Mouse (Mus musculus) embryonic facial prominence, embryonic 14.5 days (tissue): ENCODE results near the gene Fas. TPM values are rescaled to one million over a fixed set of nuclear protein-coding genes. Genes with fewer than 3 reads are reported as not detected.

ENCODE experiments used
- ATAC-seq: fragments of 200-750 bp; cut with Nextera tagmentation; 2 replicates; pipeline ENCODE4 v1.8.0; 2017; ENCODE audit warnings: low read depth, moderate number of reproducible peaks, moderate TSS enrichment
- DNase-seq: peaks from one replicate; pipeline ENCODE4 v3.0.0-alpha.2; 2015; ENCODE audit warnings: low spot score
- H3K27ac ChIP-seq: fragments of 300-500 bp; sonication (generic); replicated peaks from 2 replicates; pipeline ENCODE4 v1.5.1; 2014; ENCODE audit warnings: low read depth, mild to moderate bottlenecking, low read length, moderate library complexity
- H3K27me3 ChIP-seq: fragments of 300-500 bp; sonication (generic); replicated peaks from 2 replicates; pipeline ENCODE4 v1.6.1; 2014; ENCODE audit warnings: low read length; ENCODE audit not compliant: control insufficient read depth, insufficient read depth
- H3K36me3 ChIP-seq: fragments of 300-500 bp; sonication (generic); 2 replicates; pipeline ENCODE4 v1.6.1; 2014; ENCODE audit warnings: low read length, mixed read lengths; ENCODE audit not compliant: control insufficient read depth, insufficient read depth
- H3K4me1 ChIP-seq: fragments of 300-500 bp; sonication (generic); 2 replicates; pipeline ENCODE4 v1.6.1; 2014; ENCODE audit warnings: antibody characterized with exemption, low read length; ENCODE audit not compliant: control insufficient read depth, insufficient read depth
- H3K4me2 ChIP-seq: fragments of 300-500 bp; sonication (generic); 2 replicates; pipeline ENCODE4 v1.6.1; 2014; ENCODE audit warnings: low read depth, mild to moderate bottlenecking, low read length, moderate library complexity, mixed read lengths
- H3K4me3 ChIP-seq: fragments of 300-500 bp; sonication (generic); 2 replicates; pipeline ENCODE4 v1.5.1; 2014; ENCODE audit warnings: low read depth, mild to moderate bottlenecking, low read length
- H3K9ac ChIP-seq: fragments of 300-500 bp; sonication (generic); 2 replicates; pipeline ENCODE4 v1.6.1; 2014; ENCODE audit warnings: low read depth, mild to moderate bottlenecking, low read length, moderate library complexity, mixed read lengths
- H3K9me3 ChIP-seq: fragments of 300-500 bp; sonication (generic); 2 replicates; pipeline ENCODE4 v1.6.1; 2016; ENCODE audit warnings: low read length; ENCODE audit not compliant: control insufficient read depth
- WGBS: fragments of 180-500 bp; shearing (Covaris S2); extraction: QIAGEN DNeasy Blood & Tissue Kit; methylation state at CpG from one replicate; pipeline ENCODE4 v1.1.7; 2014; 5-methylcytosine and 5-hydroxymethylcytosine counted together
- polyA plus RNA-seq: library from polyadenylated mRNA; unstranded; fragments of >200 nt; fragmentation: Nextera tagmentation; extraction: Ambion mirVana; gene quantifications from 2 replicates; pipeline ENCODE4 v1.2.1, GENCODE M21; 2014

Fas gene
- polyA plus RNA-seq, 1 experiment from 2014 or later, result 5.6 TPM

DNA sequence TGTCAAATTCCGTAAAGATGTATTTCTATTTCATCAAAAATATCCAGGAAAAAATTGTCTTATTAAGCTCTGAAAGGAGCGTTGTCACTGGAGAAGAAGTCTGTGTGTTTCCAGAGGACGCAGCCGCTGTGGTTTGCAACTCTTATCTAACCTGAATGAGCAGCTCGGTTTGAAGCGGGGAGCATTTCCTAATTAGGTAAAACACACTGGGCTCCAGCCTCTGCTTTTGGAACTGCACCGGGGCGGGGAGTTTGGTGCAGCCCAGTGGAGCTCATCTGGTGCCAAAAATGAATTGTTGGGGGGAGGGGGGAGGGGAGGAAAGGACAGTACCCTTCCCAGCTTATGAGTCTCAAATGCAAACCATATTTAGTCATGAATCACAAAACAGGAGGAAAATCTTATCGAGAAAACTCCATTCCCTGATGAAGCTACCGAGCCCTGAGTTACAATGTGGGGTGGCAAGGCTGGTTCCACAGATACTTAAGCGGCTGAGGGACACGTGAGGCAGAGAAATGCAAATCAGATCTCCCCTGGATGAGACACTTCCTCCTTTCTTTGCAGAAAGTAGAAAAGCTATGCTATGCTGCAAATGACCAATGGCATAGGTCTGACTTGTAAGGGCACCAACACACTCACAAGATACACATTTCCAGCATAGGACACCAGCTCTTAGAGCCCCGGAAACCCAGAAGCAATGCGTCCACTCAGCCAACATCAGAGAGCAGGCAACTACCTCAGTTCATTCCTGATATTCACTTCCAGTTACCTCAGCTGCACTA lies 36.2 kb upstream of the Fas start:
- Histone ChIP-seq H3K9ac (peak overlapping the region; percentile 42), H3K4me1 (peaks cover 9% of the 10 kb centered on the region; the same call in 1 of the 2 replicates), H3K27me3 (no peaks in the 10 kb centered on the region), H3K4me3 (peak overlapping the region; percentile 28), H3K9me3 (no peaks in the 10 kb centered on the region), H3K4me2 (peak overlapping the region; percentile 45), H3K27ac (peak overlapping the region; percentile 76), H3K36me3 (no peaks in the 10 kb centered on the region)
- DNase-seq (peak; percentile 71), ATAC-seq (0 out of 2 replicates have a peak, but pooled peaks have one; percentile 30)
- WGBS, result 31% methylated on average over 14 of the region's 14 CpGs

DNA sequence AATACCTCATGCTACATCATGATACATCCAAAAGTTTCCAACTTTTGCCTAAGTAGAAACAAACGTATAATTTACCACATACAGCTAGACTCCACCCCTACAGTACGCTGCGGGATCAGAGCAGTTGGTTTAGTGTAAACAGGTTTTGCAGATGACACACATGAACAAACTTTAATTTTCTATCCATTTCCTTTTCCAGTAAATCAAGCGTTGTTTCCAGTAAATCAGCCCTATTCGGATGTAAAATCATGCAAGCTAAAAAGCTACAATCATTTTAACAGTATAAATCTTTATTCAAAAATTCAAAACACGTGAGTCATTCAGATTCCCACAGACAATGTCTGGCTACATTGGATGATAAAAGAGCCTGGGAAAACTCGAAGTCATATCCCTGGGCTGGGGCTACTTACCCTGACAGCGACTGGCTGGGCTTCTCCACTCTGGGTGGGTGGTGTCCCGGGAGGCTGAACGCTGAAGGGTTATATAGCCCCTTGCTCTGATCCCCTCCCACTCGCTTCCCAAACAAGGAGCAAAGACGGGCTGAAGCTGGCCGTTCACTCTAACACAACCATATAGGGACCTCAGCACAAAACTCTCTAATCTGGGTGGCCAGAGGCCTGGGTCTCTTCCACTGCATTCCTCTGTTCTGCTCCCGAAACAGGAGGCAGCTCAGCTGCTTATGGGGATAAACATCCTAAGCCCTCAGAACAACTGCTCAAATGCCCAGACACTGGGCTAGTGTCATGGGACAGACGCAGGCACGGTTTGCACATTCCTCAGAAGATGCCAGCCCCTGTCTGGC lies 35.4 kb upstream of the Fas start, which contains the start of gene Acta2:
TSS of gene Acta2 (minus strand) at position 711 of the 802 bp plus-strand sequence.
- Histone ChIP-seq H3K27ac (peak within 1 kb of the TSS; percentile 76), H3K36me3 (no peaks in the 10 kb centered on the region), H3K27me3 (no peaks in the 10 kb centered on the region), H3K4me2 (peak within 1 kb of the TSS; percentile 45), H3K4me3 (peak within 1 kb of the TSS; percentile 28), H3K4me1 (peaks cover 9% of the 10 kb centered on the region; the same call in 1 of the 2 replicates), H3K9me3 (no peaks in the 10 kb centered on the region), H3K9ac (peak within 1 kb of the TSS; percentile 42)
- DNase-seq (peak; percentile 84), ATAC-seq (peak; percentile 91)
- WGBS, result 33% methylated on average over 16 of the region's 16 CpGs

DNA sequence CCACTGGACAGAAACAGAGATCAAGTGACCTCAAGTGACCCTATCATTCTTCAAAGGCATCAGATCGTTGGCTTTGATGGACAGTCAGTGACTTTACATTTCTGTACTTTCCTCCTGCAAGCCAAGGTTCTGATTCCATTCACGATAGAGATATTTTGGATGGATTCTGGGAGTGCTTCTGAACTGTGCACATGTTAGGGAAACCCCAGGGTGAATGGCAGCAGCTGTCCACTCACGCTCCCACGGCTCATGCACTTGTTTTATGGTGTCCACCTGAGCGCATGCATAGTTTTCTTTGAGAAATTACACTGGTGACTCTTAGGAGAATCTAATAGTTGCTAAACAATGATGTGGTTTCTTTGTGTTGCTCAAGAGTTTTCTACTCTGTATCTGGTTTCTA lies 34.3 kb upstream of the Fas start:
- Histone ChIP-seq H3K9ac (no peak overlapping the region), H3K4me2 (no peak overlapping the region), H3K27me3 (no peaks in the 10 kb centered on the region), H3K4me3 (no peak overlapping the region), H3K27ac (peak overlapping the region; percentile 21; the same call in 1 of the 2 replicates), H3K36me3 (no peaks in the 10 kb centered on the region), H3K4me1 (peaks cover 9% of the 10 kb centered on the region; the same call in 1 of the 2 replicates), H3K9me3 (no peaks in the 10 kb centered on the region)
- 72% methylated on average over 5 of the region's 5 CpGs for WGBS
- DNase-seq (no peak), ATAC-seq (no peak)

DNA sequence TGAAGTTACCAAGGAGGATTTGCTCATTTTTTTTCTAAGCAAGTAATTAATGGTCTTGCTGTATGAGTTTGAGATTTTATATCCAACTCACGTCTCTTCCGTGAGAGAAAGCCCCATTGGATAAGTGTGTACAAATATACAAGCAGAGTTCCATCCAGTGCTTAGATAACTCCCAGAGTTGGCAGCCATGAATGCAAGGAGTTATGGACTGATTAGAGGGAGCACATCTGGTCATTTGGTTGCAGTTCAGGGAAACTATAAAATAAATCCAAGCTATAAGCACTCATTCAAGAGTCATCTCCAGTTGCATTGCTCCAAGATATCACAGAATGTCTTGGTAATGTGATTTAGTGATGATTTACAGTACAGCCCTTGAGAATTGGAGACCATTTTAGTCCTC lies 33.5 kb upstream of the Fas start:
- H3K4me1 ChIP-seq, result peaks cover 9% of the 10 kb centered on the region; the same call in 1 of the 2 replicates
- no peak for DNase-seq
- H3K4me3 ChIP-seq, result no peak overlapping the region
- no peaks in the 10 kb centered on the region for H3K9me3 ChIP-seq
- H3K9ac ChIP-seq, result no peak overlapping the region
- H3K4me2 ChIP-seq, result no peak overlapping the region
- 83% methylated on average over 2 of the region's 2 CpGs for WGBS
- ATAC-seq, result no peak
- no peaks in the 10 kb centered on the region for H3K27me3 ChIP-seq
- no peaks in the 10 kb centered on the region for H3K36me3 ChIP-seq
- H3K27ac ChIP-seq, result no peak overlapping the region

DNA sequence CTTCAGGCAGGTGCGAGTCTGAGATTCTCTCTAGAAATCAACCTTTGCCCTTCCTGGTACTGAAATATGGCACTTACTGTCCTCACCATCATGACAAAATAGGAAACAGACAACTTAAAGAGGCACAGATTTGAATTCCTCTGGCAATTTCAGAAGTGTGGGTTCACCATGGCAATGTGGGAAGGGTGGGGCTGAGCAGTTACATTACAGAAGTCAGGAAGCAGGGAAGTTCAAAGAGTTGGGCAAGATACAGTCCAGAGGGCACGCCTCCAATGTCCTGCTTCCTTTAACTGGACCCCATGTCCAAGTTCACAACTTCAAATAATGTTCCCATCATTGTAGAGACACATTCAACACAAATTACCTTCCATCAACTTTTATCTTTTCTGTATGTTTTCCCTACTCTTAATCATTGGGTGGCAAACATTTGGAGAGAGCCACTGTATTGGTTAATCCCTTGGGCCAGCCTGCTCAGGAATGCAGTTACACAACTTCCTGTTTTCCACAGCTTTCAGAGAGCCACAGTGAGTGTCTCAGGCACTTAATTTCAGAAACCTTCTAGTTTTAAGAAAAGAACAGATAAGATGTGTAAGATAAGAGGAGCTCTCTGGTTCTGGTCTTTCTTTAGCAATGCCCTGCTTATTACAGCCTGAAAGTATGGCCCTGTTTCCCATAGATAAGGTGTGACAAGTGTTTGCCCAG lies 28.0 kb upstream of the Fas start:
- Histone ChIP-seq H3K27me3 (no peaks in the 10 kb centered on the region), H3K4me3 (no peak overlapping the region), H3K36me3 (no peaks in the 10 kb centered on the region), H3K4me1 (no peaks in the 10 kb centered on the region), H3K9ac (no peak overlapping the region), H3K27ac (no peak overlapping the region), H3K4me2 (no peak overlapping the region), H3K9me3 (no peaks in the 10 kb centered on the region)
- no peak for DNase-seq
- no peak for ATAC-seq
- WGBS, result 84% methylated on average over 2 of the region's 2 CpGs

GRCm38 (mm10) chr19:34265604-34266193 lies 24.8 kb upstream of the Fas start:
- H3K36me3 ChIP-seq, result no peaks in the 10 kb centered on the region
- H3K4me3 ChIP-seq, result no peak overlapping the region
- DNase-seq, result no peak
- H3K27me3 ChIP-seq, result no peaks in the 10 kb centered on the region
- 63% methylated on average over 5 of the region's 5 CpGs for WGBS
- no peak for ATAC-seq
- no peak overlapping the region for H3K27ac ChIP-seq
- H3K9ac ChIP-seq, result no peak overlapping the region
- H3K9me3 ChIP-seq, result no peaks in the 10 kb centered on the region
- no peaks in the 10 kb centered on the region for H3K4me1 ChIP-seq
- no peak overlapping the region for H3K4me2 ChIP-seq

DNA sequence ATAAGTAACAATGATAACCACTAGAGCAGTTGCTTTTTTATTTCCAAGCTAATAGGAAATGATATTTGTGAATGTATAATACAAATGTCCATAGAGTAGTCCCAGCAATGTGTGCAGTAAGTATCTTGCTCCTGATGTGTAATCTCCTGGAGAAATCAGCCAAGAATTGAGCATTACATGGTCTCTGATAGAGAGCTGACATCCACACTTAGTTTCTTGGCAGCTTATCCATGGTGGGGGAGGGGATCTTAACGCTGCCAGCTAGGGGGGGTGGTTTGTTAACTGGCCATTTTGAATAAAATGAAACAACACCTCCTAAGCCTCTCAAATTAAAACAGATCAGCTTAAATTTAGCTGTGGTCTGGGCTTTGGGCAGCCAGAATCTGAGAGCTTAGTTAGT lies 21.5 kb upstream of the Fas start:
- Histone ChIP-seq H3K4me1 (no peaks in the 10 kb centered on the region), H3K4me3 (no peak overlapping the region), H3K9ac (no peak overlapping the region), H3K27me3 (no peaks in the 10 kb centered on the region), H3K9me3 (no peaks in the 10 kb centered on the region), H3K36me3 (no peaks in the 10 kb centered on the region), H3K4me2 (no peak overlapping the region), H3K27ac (no peak overlapping the region)
- DNase-seq, result no peak
- ATAC-seq, result no peak
- 53% methylated on average over 1 of the region's 1 CpGs for WGBS

DNA sequence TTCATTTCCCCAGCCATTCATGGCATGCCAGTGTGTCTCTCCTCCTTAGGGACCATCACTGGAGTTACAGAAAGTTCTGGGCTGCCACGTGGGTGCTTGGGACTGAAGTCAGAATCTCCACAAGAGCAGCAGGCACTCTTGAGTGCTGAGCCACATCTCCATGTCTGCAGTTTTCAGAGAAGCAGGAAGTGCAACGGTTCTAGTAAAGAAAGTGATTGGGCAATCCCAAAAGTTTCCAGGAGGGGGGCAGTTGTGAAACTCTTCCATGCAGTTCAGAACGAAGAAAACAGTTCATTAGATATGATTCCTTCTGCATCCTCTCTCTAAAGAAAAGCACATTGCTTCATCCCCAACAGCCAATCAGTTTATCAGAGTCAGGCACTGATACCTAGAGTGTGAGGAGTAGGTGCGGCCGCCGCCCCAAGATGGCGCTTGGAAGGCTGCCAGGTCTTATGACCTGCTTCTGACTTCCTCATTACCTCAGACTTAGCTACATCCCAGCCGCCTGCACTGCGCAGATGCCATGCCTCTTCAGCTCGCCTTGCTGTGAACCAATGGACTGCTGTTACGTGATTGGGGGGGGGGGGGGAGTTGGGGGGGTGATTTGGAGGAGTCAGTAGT lies 20.2 kb upstream of the Fas start:
- H3K4me1 ChIP-seq, result no peaks in the 10 kb centered on the region
- H3K4me2 ChIP-seq, result no peak overlapping the region
- H3K27ac ChIP-seq, result no peak overlapping the region
- no peak overlapping the region for H3K9ac ChIP-seq
- H3K9me3 ChIP-seq, result no peaks in the 10 kb centered on the region
- no peaks in the 10 kb centered on the region for H3K27me3 ChIP-seq
- WGBS, result 85% methylated on average over 11 of the region's 11 CpGs
- DNase-seq (no peak), ATAC-seq (no peak)
- no peak overlapping the region for H3K4me3 ChIP-seq
- H3K36me3 ChIP-seq, result no peaks in the 10 kb centered on the region
